Mouse (Mus musculus) macrophage (primary cell): Measurements from ENCODE around the gene Pradc1. TPM values are rescaled to one million over a fixed set of nuclear protein-coding genes. Genes with fewer than 3 reads are reported as not detected.

ENCODE experiments used
- H3K27ac ChIP-seq: fragments of 350-480 bp; formaldehyde crosslinking; 2 replicates; pipeline ENCODE4 v1.9.0; 2021
- H3K36me3 ChIP-seq: fragments of 350-480 bp; formaldehyde crosslinking; 2 replicates; pipeline ENCODE4 v1.9.0; 2021; ENCODE audit errors: inconsistent target
- H3K4me3 ChIP-seq: fragments of 350-480 bp; formaldehyde crosslinking; 2 replicates; pipeline ENCODE4 v1.9.0; 2021; ENCODE audit errors: inconsistent target
- H3K79me2 ChIP-seq: fragments of 350-480 bp; formaldehyde crosslinking; 2 replicates; pipeline ENCODE4 v1.9.0; 2021; ENCODE audit errors: inconsistent target
- WGBS: methylation state at CpG from one replicate; pipeline ENCODE4 v1.1.7; 2026; ENCODE audit warnings: inconsistent platforms; ENCODE audit not compliant: missing documents; 5-methylcytosine and 5-hydroxymethylcytosine counted together
- polyA plus RNA-seq: library from polyadenylated mRNA; stranded (reverse); fragments of 250-400 nt; gene quantifications from 3 replicates; pipeline ENCODE4 v1.2.4, GENCODE M21; 2018; ENCODE audit warnings: inconsistent platforms

The Pradc1 gene
- polyA plus RNA-seq, 1 experiment from 2014 or later, result 3.2 TPM

DNA sequence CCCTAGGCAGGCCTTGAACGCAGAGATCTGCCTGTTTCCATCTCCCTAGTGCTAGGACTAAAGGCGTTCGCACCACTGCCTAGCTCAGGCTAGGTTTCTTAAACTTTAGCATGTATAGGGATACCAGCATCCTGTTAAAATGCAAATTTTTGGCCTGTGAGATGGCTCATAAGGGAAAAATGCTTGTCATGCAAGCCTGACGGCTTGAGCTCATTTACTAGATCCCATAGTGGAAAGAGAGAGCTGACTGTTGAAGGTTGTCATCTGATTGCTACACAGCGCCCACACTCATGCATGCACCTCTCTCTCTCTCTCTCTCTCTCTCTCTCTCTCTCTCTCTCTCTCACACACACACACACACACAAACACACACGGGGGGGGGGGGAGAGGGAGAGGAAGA lies 15.1 kb downstream of the Pradc1 start:
- Histone ChIP-seq H3K27ac (no peak overlapping the region), H3K4me3 (no peak overlapping the region), H3K79me2 (peaks cover 37% of the 10 kb centered on the region), H3K36me3 (peaks cover 15% of the 10 kb centered on the region; the same call in 1 of the 2 replicates)
- 96% methylated on average over 5 of the region's 6 CpGs for WGBS

DNA sequence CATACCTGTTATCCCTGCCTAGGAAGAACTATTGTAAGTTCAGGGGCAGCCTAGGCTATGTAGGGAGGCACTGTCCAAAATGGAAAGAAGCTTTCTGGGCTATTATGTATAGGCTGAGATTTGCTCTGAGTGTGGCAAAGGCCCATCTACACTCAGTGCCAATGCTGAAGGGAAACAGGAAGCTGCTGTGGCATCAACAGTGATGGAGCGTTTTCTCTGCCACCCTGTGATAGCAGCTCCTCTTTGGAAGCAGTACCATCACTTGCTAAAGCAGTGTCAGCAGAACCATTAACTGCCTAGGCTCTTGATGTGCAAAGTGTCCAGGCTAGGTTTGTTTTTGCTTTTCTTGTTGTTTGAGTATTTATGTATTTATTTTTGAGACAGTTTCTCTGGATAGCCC lies 15.6 kb downstream of the Pradc1 start:
- Histone ChIP-seq H3K36me3 (peaks cover 15% of the 10 kb centered on the region; the same call in 1 of the 2 replicates), H3K4me3 (no peak overlapping the region), H3K27ac (no peak overlapping the region), H3K79me2 (peaks cover 37% of the 10 kb centered on the region)
- WGBS, result 0% methylated on average over 1 of the region's 1 CpGs

DNA sequence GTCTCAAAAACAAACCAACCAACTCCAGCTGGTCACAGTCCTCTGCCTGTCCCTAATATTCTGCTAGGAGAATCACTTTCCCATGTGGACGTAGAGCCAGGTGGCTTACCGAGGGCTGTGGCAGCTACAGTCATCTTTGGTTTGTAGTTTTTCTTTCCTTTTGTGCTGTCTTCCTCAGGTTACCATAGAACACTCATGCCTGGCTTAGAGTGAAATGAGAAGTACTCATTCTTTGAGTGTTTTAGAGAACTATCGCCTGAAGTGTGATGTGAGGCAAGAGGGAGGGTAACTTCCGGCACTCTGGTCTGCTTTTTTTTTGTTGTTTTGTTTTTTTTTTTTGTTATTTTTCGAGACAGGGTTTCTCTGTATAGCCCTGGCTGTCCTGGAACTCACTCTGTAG lies 17.9 kb downstream of the Pradc1 start:
- 10% methylated on average over 4 of the region's 5 CpGs for WGBS
- 0 out of 2 replicates have a peak, but pooled peaks cover 4% of the 10 kb centered on the region for H3K36me3 ChIP-seq
- H3K4me3 ChIP-seq, result no peak overlapping the region
- peak overlapping the region; percentile 36 for H3K27ac ChIP-seq
- H3K79me2 ChIP-seq, result peaks cover 37% of the 10 kb centered on the region

DNA sequence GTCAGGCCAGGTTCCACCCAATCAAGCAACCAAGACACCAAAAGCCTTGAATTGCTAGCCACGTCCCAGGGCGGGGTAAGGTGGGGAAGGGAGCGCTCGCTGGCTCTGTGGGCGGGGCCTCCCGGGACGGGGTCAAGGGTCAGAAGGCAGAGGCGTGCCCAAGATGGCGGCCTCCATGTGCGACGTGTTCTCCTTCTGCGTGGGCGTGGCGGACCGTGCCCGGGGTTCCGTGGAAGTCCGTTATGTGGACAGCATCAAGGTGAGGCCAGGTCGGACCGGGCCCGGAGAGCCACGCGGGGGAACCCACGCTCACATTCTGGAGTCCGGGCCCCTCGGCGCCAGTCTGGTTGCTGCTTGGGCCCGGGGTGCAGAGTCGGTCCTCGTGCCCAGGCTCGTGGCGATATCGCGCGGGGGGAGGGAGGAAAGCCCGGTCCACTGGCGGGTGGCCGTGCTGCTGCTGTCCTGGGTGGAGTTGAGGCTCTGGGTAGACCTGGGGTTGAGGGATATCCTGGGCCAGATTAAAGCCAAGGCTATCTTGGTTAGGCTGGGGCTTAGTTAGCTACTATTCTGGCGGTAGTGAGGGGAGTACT lies 19.8 kb downstream of the Pradc1 start, which contains the start of gene Smyd5:
Gene Smyd5, plus strand, starts transcription at position 148 of the 590 bp plus-strand sequence.
- no peak within 1 kb of the TSS for H3K27ac ChIP-seq
- H3K36me3 ChIP-seq, result no peaks in the 10 kb centered on the region
- 2% methylated on average over 34 of the region's 39 CpGs for WGBS
- peaks cover 23% of the 10 kb centered on the region for H3K79me2 ChIP-seq
- H3K4me3 ChIP-seq, result peak within 1 kb of the TSS; percentile 53

DNA sequence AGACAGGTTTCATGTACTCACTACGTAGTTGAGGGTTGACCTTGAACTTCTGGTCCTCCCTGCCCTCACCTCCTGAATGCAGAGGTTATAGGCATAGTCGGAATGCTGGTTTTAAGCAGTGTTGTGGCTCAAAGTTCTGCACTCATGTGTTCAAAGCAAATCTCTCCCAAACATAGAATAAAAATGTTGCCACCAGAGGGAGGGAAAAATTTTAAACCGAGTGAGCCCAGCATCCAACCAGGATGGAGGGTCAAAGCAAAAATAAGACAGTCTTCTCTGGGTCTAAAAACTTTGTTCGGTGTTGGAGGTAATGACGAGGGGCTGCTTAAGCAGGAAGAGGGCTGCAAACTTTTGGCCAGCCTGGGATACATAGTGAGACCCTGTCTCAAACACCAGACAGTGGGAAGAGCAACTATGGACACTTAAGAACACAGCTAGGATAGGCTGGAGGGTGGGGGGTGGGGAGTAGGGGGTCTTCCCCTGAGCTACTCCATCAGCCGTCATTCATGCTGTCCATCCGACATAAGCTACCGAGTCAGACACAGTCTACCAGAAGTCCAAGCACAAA lies 20.4 kb downstream of the Pradc1 start:
- Histone ChIP-seq H3K27ac (no peak overlapping the region), H3K4me3 (peak overlapping the region; percentile 53), H3K79me2 (peaks cover 21% of the 10 kb centered on the region), H3K36me3 (no peaks in the 10 kb centered on the region)
- 57% methylated on average over 8 of the region's 8 CpGs for WGBS

DNA sequence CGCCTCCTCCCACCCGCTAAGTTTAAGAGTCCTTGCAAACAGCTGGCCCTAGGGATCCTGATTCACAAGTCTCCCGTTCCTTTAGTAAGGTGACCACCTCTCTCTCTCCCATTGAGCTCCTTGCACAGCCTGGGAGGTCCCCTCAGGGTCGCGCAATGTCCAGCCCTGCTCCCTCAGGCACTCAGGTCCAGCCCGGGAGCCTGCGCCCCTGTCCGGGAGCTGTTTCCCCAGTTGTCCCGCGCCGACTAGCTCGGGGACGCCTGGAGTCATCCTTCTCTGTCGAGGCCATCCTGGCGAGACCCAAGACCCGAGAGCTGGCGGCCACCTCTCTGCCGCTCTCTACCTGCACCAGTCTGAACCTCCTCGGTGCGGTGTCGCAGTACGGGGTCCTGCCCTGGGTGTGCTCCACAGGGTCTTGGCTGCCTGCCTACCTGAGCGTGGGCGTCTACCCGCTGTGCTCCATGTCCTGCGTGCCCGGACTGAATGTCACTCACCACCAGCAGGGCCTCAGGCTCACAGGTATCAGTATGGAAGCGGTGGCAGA lies 27.9 kb downstream of the Pradc1 start, which contains the start of gene Noto:
Gene Noto, plus strand, starts transcription at position 51 of the 544 bp plus-strand sequence.
- no peaks in the 10 kb centered on the region for H3K79me2 ChIP-seq
- 52% methylated on average over 28 of the region's 28 CpGs for WGBS
- H3K36me3 ChIP-seq, result no peaks in the 10 kb centered on the region

DNA sequence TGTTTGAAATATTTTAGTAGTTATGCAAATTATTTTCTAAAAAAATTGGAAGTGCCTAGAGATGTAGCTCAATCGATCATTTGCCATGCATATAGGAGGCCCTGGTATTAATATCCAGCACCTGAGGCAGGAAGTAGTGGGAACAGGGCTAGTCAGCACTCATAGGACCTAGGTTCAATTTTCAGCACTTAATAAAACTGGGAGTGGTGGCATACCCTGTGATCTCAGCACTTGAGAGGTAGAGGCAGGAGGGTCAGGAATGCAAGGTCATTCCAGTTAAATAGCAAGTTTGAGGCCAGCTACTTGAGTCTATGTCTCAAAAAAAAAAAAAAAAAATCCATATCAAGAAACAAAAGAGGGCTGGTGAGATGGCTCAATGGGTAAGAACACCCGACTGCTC lies 32.6 kb downstream of the Pradc1 start:
- H3K79me2 ChIP-seq, result no peaks in the 10 kb centered on the region
- H3K36me3 ChIP-seq, result no peaks in the 10 kb centered on the region
- 93% methylated on average over 1 of the region's 2 CpGs for WGBS
- H3K4me3 ChIP-seq, result no peak overlapping the region
- no peak overlapping the region for H3K27ac ChIP-seq

More for the DNA sequence above, 27.9 kb downstream of the Pradc1 start, which contains the start of gene Noto:
- H3K27ac ChIP-seq, result no peak within 1 kb of the TSS
- H3K4me3 ChIP-seq, result no peak within 1 kb of the TSS

DNA sequence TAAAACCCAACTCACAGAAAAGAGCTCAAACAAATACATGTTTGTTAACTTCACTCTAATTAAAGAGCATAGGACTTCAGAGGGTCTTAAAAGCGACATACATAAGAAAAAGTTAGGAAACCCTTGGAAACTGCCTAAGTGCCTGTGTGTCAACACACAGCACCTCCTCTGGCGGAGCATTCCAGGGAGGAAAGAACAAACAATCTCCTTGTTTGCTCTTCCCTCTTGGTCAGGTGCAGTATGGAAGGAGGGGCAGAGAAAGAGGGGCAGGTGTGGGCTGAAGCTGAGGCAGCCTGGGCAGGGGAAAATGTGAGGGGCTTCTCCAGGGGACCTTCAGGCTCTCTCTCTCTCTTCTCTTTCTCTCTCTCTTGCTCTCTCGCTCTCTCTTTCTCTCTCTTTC lies 35.9 kb downstream of the Pradc1 start:
- Histone ChIP-seq H3K79me2 (no peaks in the 10 kb centered on the region), H3K36me3 (no peaks in the 10 kb centered on the region), H3K27ac (no peak overlapping the region), H3K4me3 (no peak overlapping the region)
- WGBS, result 78% methylated on average over 3 of the region's 3 CpGs

DNA sequence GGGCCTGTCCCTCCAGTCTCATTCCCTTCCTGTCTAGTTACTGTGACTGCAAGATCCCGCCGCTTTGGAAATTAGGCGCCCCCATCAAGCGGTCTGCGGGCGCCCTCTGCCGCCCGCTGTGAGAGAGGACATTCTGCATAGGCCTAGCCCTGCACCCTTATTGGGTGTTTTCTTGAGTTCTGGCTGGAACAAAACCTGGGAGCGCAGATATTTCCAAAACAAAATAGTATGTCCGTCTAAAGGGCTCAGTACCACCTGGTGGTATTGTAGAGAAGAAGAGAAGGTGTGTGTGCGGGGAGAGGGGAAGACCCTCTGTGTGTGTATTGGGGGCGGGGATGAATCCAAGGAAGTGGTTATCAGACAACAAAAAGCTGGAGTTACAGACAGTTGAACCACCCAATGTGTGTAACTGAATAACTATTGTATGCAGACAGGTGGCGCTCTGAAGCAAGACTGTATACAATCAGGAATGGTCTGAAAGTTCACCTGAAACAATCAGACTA lies 40.9 kb downstream of the Pradc1 start:
- WGBS, result 21% methylated on average over 13 of the region's 13 CpGs

DNA sequence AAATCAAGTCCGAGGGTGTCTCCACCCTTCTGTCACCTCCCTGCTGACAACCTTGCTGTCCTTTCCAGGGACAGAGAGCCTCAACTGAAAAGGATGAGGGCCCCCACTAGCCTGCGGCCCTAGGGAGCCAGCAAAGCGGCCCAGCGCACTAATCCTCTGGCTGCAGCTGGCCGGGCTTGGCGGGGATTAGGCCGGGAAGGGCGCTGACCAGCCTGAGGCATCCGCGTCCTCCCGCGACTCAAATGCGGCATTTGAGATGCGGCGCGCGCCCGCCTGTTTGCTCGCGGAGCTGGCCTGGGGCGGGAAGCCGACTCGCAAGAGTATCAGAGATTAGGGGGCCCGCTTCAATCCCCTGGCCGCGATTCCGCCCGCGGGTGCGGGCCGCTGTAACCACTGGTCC lies 42.8 kb downstream of the Pradc1 start:
- Histone ChIP-seq H3K79me2 (no peaks in the 10 kb centered on the region), H3K27ac (no peak overlapping the region), H3K36me3 (no peaks in the 10 kb centered on the region), H3K4me3 (no peak overlapping the region)
- 10% methylated on average over 29 of the region's 31 CpGs for WGBS

More for the DNA sequence above, 40.9 kb downstream of the Pradc1 start:
- Histone ChIP-seq H3K27ac (no peak overlapping the region), H3K36me3 (no peaks in the 10 kb centered on the region), H3K4me3 (no peak overlapping the region), H3K79me2 (no peaks in the 10 kb centered on the region)

DNA sequence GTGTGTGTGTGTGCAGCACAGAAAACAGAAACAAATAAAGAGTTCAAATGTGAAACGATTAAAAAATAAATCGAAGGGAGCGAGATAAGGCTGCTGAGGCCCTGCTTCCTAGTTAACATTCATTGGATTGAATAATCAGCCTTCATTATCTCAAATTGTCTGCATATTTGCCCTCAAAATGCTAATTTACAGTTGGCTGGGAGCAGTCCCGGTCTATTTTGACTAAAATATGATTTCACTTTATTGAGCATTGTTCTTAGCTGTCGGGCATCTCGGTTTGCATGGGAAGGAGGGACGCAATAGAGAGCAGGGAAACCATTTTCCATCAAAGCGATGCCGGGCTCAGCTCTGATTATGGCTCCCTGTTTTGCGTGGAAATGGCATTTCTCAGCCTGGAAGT lies 48.7 kb downstream of the Pradc1 start:
- WGBS, result 88% methylated on average over 10 of the region's 10 CpGs

DNA sequence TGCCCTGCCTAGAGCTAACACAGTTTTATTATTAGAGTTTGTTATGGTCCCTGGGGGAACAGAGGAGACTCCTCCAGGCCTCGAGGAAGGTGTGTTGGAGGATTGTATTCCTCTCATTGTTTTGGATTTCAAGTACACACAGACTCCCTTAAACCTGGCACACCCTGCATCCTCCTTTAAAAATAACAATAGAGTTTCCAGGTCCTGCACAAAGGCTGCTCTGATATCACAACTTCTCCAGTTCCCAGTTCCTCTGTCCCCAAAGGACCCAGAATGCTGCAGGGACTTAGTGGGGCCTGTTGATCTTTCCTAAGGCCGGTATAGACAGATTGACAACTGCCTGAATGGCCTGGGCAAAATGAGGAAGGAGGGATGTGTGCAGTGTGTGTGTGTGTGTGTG lies 49.2 kb downstream of the Pradc1 start:
- H3K27ac ChIP-seq, result no peak overlapping the region
- H3K4me3 ChIP-seq, result no peak overlapping the region
- no peaks in the 10 kb centered on the region for H3K36me3 ChIP-seq
- 18% methylated on average over 2 of the region's 2 CpGs for WGBS
- no peaks in the 10 kb centered on the region for H3K79me2 ChIP-seq

More for the DNA sequence above, 48.7 kb downstream of the Pradc1 start:
- Histone ChIP-seq H3K27ac (no peak overlapping the region), H3K79me2 (no peaks in the 10 kb centered on the region), H3K4me3 (no peak overlapping the region), H3K36me3 (no peaks in the 10 kb centered on the region)

DNA sequence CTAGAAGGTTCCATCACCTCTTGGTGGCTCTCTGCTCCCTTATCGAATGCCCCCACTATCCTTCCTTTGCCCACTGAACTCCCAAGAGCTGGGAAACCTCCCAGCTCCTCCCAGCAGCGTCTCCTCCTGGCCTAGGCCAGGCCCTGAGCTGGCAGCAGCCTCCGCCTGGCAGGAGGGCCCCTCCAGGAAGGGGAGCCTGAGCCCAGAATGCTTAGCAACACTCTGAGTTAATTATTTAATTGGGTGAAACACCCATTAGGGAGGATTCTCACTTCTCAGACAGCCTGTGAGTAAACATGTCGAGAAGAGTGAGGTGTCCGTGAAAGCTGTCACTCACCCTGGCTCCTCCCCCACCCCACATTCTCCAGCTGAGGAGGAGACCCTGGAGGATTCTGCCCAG lies 52.1 kb downstream of the Pradc1 start:
- 76% methylated on average over 4 of the region's 5 CpGs for WGBS
- H3K27ac ChIP-seq, result no peak overlapping the region
- H3K79me2 ChIP-seq, result no peaks in the 10 kb centered on the region
- no peak overlapping the region for H3K4me3 ChIP-seq
- H3K36me3 ChIP-seq, result no peaks in the 10 kb centered on the region

DNA sequence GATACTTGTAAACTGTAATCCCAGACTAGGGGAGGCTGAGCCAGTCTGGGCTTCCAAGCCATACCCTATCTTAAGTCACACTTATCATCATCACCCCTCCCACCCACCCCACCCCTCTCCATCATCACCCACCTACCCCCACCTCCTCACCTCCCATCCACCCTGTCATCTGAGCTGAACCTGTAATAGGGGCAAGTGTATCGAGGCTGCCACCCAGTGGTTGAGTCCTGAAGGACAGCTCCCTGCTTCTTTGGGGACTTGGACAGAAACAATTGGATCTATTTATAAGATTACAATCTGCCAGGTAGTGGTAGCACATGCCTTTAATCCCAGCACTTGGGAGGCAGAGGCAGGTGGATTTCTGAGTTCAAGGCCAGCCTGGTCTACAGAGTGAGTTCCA lies 54.6 kb downstream of the Pradc1 start:
- Histone ChIP-seq H3K27ac (no peak overlapping the region), H3K36me3 (no peaks in the 10 kb centered on the region), H3K4me3 (no peak overlapping the region), H3K79me2 (no peaks in the 10 kb centered on the region)
- 25% methylated on average over 1 of the region's 1 CpGs for WGBS
